Mouse (Mus musculus): ENCODE measurements at regions not wholly inside any gene's neighbourhood (a gene's known extent, or its start where the extent isn't known, plus 50 kb on each side); places are given as distances from the start of the nearest gene placed in this dataset.

GRCm38 (mm10) chr2:133614672-133615071 lies 62.7 kb downstream of the Bmp2 start:
- peak; percentile 35 for DNase-seq (ENCODE audit: low read depth)

- DNase-seq (ENCODE audit: low read depth): no peak
These were observed 63.3 kb downstream of the Bmp2 start for GRCm38 (mm10) chr2:133615299-133615698.

- no peak for DNase-seq (ENCODE audit: low read depth)
These were observed 65.4 kb downstream of the Bmp2 start for GRCm38 (mm10) chr2:133617317-133617835.

GRCm38 (mm10) chr2:133622523-133622922 lies 70.6 kb downstream of the Bmp2 start:
- DNase-seq (ENCODE audit: low read depth): no peak

- DNase-seq (ENCODE audit: low read depth): no peak
These were observed 73.6 kb downstream of the Bmp2 start for GRCm38 (mm10) chr2:133625542-133625941.

- DNase-seq (ENCODE audit: low read depth): no peak
These were observed 76.9 kb downstream of the Bmp2 start for GRCm38 (mm10) chr2:133628874-133629273.

- no peak for DNase-seq (ENCODE audit: low read depth)
These were observed 83.5 kb downstream of the Bmp2 start for GRCm38 (mm10) chr2:133635434-133635833.

GRCm38 (mm10) chr2:133649874-133650481 lies 98.0 kb downstream of the Bmp2 start:
- DNase-seq (ENCODE audit: low read depth): no peak

GRCm38 (mm10) chr2:133666331-133667054 lies 114.5 kb downstream of the Bmp2 start:
- DNase-seq (ENCODE audit: low read depth): no peak

- DNase-seq (ENCODE audit: low read depth): no peak
These were observed 115.1 kb downstream of the Bmp2 start for GRCm38 (mm10) chr2:133667055-133667395.

- DNase-seq (ENCODE audit: low read depth): no peak
These were observed 117.9 kb downstream of the Bmp2 start for GRCm38 (mm10) chr2:133669821-133670220.

GRCm38 (mm10) chr2:133671528-133671927 lies 119.6 kb downstream of the Bmp2 start:
- no peak for DNase-seq (ENCODE audit: low read depth)

GRCm38 (mm10) chr2:133684367-133684766 lies 132.4 kb downstream of the Bmp2 start:
- DNase-seq (ENCODE audit: low read depth): no peak

GRCm38 (mm10) chr2:133688121-133688787 lies 136.3 kb downstream of the Bmp2 start:
- no peak for DNase-seq (ENCODE audit: low read depth)

GRCm38 (mm10) chr2:133688788-133689155 lies 136.8 kb downstream of the Bmp2 start:
- no peak for DNase-seq (ENCODE audit: low read depth)

GRCm38 (mm10) chr2:133708735-133709584 lies 157.0 kb downstream of the Bmp2 start:
- no peak for DNase-seq (ENCODE audit: low read depth)

- DNase-seq (ENCODE audit: low read depth): no peak
These were observed 164.3 kb downstream of the Bmp2 start for GRCm38 (mm10) chr2:133716243-133716642.

GRCm38 (mm10) chr2:133717076-133717475 lies 165.1 kb downstream of the Bmp2 start:
- no peak for DNase-seq (ENCODE audit: low read depth)

GRCm38 (mm10) chr2:133724310-133724709 lies 172.4 kb downstream of the Bmp2 start:
- DNase-seq (ENCODE audit: low read depth): no peak

- DNase-seq (ENCODE audit: low read depth): no peak
These were observed 172.8 kb downstream of the Bmp2 start for GRCm38 (mm10) chr2:133724757-133725156.

GRCm38 (mm10) chr2:133734469-133735225 lies 182.7 kb downstream of the Bmp2 start:
- DNase-seq (ENCODE audit: low read depth): no peak
